Mouse (Mus musculus): ENCODE results near the gene Spry2.

Gene Spry2

DNA sequence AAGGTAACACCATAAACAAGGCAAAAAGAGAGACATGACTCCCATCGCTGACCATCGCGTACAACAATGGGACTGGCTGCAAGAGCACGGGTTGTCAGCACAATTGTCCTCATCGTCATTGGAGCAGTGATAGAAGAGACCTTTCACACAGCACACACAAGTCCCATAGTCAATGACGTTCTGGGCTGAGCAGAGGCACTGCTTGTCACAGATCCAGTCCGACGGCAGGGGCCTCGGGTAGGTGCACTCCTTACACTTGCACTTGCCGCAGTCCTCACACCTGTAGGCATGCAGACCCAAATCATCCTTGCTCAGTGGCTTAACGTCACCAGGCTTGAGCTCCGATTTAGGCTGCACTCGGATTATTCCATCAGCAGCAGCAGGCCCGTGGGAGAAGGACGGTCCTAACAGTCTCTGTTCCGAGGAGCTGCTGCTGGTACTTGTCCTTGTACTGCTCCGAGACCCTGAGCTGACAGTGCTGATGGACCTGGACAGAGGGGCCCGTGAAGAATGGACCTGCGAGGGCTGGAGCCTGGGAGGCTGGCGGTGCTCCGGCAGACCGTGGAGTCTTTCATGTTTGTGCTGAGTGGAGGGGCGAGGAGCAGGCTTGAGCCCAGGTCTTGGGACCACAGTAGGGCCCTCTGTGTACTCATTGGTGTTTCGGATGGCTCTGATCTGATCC, 3.5 kb downstream of the Spry2 start:
- peak; percentile 35 for DNase-seq (ENCODE audit: low spot score)

DNA sequence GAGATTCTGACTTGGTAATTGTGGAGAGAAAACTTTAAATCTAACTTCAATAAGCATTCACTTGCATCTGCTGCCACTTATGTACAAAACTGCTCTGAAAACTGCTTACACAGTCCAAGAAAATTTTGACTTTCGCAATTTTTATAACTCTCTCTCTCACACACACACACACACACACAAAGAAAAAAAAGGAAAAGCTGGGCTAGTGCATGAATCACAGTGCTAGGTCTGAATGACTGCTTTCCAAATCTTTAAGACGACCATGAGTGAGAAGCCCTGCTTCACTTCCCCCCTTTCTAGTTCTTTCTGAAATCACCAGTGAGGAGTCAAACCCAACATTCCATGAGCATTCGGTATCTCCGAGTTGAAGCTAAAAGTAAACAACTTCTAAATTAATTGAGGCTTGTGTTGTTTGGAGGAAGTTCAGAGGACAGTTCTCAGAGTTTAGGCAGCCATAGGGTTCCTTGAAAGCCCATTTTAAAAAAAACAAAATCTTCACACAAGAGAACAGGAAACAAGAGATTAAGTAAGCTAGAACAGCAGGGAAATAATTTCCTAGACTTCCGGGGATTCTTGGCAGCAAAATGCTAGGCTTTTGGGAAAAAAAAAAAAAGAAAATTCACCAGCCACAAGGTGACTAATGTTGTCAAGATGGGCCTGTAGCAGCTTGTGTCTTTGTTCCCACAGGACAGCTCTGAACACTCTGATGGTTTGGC, 5.9 kb downstream of the Spry2 start:
- DNase-seq (ENCODE audit: low spot score), result no peak

DNA sequence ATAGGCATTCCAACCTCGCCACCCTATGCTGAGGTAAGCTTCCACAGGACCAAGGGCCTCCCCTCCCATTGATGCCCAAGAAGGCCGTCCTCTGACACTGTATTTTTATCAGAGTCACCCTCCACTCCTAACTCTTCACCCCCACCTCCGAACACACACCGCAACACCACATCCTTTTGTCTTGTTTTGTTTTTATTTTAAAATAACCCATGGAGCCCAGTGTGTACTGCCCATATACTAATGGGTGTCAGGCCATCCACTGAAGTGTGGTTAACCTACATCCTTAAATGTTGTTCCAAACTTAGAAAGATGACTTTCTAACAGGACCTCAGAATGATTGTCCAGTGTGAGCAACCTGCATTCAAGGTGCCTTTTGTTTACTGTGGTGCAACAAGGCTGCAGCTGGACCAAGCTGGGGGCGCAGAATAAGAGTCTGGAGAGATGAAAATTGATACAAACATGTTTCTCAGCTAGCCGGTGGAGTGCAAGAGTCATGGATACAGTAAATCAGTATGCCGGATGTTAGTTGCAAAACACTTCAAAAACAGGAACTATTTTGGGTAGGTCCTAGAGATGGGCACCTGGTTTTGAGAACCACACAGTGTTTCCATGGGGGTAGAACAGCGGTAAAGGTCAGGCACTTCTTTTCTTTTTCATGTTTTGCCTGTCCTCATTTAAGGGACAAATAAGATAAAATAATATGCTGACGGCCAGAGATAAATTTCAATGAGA, 9.8 kb downstream of the Spry2 start:
- DNase-seq (ENCODE audit: low spot score), result no peak

DNA sequence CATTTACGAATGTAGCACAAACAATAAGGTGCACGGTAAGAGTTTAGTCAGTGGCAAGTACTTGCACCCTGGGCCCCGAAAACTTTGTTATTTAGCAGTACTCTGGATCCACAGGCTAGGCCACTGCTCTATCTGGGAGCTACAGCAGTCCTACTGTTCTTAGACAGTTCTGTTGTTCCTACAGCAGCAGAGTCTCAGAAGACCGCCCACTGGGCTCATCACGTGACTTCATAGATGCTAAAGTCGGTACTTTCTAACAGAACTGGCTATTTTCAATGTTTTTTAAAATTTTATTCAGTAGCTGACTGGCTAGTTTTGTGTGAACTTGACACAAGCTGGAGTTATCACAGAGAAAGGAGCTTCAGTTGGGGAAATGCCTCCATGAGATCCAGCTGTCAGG, 11.4 kb downstream of the Spry2 start:
- no peak for DNase-seq (ENCODE audit: low spot score)

DNA sequence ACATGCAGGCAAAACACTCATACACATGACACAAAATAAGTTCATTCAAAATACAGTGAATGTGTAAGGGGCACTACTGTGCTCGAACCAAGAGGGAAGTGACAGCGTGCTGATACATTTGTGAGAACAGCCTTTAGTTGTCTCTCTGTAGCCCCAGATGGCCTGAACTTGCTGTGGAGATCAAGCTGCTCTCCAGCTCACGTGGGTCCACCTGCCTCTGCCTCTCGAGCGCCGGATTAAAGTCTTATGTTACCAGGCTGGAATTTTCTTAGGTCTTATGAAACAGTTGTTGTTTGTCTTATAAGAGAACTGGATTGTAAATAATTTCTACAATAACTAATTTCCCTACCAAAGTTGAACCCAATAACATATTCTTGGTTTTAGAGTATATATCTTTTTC, 13.4 kb downstream of the Spry2 start:
- DNase-seq (ENCODE audit: low spot score), result no peak

DNA sequence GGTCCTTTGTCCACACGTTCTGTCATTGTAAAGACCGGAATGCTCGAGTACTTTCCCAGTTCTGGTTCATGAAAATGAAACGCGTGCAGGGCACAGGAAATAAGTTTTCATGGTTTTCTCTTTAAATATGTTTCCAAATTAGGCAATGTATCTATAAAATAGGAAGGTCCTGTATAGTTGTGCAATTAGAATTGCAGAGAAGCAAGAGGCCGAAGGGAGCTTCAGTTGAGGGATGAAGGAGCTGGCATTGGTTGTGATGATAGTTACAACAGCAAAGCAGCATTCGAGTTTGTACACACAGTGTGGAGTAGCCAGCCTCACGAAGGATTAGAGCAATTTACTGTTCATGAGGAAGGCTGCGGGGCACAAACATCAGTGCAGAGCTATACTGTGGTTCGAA, 18.3 kb downstream of the Spry2 start:
- DNase-seq (ENCODE audit: low spot score), result no peak

DNA sequence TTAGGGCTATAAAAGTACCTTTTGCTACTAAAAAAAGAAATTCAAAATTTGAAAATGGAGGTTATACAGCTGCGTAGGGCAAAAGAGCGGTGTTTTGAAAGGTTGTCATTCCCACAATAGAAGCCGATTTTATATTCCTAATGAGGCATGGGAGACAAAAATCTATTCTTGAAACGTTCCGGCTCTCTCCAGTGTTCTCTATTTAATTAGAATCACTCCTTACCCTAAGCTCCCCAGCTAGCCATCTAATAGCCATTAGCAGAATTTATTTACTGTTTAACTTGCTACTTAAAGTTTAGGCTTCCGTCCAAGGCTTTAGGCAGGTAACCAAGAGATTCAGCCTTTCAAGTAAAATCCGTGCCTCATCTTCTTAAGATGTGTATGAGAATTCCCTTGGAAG, 20.2 kb downstream of the Spry2 start:
- DNase-seq (ENCODE audit: low spot score), result no peak

DNA sequence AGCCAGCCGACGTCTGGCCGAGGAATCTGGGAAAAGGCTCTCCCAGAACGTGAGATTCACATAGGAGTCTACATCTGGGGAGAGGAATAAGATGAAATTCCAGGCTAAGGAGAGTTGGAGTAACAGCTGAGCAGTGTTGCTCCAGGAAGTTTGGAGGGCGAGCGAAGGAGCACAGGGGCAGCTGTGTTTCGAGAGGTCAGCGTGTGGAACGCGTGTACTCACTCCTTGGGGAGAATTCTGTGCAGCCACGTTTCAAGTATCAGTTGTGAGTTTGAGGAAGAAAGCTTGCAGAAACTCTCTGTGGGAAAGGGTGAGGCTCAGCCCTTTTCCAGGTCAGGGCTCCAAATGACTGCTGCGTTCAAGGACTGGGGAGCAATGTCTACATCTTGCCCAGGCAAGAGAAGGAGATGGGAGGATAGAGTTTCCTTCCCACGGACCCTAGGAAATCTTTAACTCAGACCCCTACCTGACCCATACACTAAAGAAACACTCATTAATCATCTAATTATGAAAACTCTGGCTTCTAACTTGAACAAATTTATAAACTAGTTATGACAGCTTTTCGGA, 26.2 kb downstream of the Spry2 start:
- peak; percentile 51 for DNase-seq (ENCODE audit: low spot score)

DNA sequence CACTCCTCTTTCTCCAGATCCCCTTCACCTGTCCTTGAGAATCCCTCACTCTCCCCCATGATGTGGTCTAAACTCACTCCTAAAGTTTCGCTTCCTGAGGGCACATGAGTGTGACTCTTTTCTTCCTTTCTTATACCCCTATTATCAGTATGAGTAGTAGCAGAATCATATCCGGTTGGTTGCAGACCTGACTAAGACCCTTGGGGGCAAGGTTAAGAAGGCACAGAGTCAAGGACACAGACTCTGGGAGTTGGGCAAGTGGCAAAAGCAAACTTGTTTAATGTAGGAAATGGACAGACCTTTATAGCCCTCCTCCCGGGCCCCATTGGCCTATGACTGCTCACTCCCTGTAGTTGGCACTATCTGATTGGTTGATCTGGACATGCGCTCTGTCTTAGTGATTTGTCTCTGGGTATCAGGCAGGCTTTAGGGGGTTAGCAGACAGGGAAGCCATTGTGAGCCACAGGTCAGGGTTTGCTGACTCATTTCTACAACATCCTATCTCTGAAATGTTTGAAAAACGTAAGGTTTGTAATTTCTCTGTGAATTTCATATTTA, 31.2 kb downstream of the Spry2 start:
- no peak for DNase-seq (ENCODE audit: low spot score)

DNA sequence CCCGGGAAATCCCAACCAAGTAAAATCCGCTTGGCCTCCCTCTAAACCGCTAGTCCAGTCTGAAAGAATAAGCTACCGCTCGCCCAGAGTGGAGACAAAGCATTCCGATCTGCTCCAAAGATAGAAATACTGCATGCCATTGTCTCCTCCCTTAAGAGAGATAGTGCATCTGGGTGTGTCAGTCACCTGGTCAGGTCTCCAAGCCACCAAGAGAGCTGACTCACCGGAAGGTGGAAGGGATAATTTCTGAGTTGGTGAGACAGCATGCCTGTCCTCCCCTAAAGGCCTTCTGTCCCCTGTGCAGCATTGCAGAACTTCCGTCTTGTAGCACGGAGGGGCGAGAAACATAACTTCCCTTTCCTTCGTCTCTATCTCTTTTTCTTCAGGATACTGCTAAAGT, 34.4 kb downstream of the Spry2 start:
- DNase-seq (ENCODE audit: low spot score), result no peak

DNA sequence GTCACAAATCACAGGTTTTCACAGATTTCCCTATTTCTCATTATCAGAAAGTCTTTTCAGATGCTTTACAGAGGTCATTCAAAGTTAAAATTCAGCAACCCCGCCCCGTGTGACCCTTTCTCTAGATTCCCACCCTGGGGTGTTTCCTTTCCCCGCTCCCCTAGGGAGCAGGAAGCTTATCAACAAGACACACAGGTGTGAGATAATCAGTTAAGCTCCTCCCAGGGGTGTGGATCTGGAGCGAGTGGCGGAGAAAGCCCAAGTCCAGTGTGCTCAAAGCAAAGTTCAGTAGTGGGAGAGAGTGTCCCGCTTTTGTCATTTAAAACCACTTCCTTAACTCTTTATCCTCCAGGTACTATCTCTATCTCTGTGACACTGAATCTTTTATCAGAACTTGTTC, 35.7 kb downstream of the Spry2 start:
- DNase-seq (ENCODE audit: low spot score), result no peak

DNA sequence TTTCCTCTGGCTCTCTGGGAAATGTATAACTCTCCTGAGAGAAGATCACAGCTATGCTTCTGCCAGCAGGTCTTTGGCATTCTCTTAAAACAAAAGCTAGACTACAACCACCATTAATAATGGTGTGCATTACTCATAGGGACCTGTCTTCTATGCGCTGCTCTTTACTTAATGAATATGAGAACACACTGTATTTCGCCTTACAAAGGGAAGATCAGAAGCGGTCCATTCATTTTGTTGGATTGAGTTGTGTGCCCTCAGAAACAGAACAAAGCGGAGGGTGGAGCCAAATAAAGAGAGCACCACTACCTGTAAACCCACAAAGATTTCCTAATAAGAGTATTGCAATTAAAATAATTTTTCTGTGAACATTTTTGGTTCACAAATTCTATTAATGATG, 36.3 kb downstream of the Spry2 start:
- DNase-seq (ENCODE audit: low spot score), result no peak

DNA sequence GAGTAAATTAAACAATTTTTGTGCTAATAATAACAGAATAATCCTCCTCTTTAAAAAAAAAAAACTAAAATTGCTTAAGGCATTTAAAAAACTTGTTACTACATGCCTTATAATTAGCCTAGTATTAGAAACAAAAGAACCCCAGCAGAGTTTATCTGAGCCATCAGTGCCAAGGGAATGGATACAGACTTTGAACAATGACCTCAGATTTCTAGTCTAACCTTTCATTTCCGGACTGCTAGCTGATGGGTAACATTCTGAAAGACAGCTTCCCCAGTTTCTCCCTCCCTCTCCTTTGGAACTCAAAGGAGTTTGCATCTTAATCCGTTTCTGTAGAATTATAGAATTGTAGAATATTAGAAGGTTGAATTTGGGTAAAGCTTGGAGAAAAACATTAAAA, 36.7 kb downstream of the Spry2 start:
- no peak for DNase-seq (ENCODE audit: low spot score)

DNA sequence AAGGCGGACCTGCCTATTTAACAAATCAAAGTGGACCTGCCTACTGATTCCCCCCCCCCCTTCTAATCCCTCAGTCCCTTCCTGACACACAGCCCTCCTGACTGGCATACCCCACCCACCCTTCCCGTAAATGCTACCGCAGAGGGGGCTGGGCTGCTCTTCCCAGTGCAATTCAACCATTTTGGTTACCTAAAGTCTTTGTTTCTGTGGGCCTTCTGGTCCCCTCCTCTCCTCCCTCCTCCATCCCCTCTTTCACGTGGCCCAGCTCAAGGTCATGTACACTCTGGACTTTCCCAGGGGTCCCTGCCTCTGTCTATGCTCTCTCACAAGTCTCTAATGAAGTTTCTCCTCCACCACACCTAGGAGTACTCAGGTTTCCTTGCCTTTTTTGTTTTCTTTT, 37.3 kb downstream of the Spry2 start:
- no peak for DNase-seq (ENCODE audit: low spot score)

DNA sequence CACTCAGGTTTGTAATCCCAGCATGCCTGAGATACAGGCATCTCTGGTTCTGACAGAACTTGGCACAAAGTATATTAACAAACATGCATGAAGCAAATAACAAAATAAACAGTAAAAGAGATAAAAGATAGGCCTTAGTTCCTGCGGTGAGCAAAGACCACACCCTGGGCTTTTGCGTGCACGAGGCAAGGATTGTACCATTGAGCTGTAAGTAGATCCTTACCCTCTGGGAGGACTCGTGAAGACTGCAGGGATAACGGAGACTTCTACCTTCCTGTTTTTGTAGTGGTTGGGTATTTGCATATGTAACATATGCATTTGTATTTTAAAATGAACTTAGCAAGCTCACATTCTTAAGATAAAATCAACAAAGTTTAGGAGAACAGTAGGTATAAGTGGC, 37.7 kb downstream of the Spry2 start:
- DNase-seq (ENCODE audit: low spot score), result no peak

DNA sequence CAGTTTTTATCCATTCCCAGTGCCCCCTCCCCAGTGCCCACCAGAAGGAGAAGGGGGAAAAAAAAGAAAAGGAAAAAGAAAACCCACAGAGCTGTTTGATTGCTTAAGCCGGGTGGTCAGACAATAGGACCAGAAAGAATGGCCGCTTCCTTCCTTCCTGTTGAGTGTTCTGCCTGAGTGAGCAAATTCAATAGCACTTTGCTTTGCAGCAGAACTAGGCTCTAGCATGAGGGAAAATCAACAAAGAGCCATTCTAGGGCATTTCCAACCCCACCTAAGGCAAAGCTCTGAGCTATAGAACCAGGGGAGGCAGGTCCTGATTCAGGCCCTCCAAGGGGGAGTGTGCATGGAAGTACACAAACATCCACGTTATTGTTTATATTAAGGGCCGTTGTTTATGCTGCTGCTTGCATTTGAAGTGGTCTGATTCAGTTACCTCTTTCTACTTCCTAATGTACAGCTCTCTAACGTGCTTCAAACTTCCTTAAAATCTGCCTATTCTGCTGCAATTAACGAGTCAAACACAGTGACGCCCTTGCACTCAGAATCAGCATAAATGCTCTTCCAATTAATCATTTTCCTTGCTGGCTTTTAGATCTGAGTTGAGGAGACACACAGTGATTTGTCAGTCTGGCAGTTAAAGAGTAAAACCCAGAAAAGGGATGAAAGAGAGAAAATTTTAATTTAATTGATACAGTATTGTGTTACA, 45.1 kb downstream of the Spry2 start:
- DNase-seq (ENCODE audit: low spot score), result peak; percentile 86

Data from embryo, embryonic 10 days (tissue).